Mouse (Mus musculus): ENCODE results near the gene Hand2. TPM values are rescaled to one million over a fixed set of nuclear protein-coding genes. Genes with fewer than 3 reads are reported as not detected.

Gene Hand2
- not detected in 2 replicates for total RNA-seq (2012; rRNA removed)
- not detected for polyA plus RNA-seq (2012; ENCODE audit: insufficient read depth in 1 of 2, insufficient read length in 2 of 2, low read depth in 1 of 2, low replicate concordance in 2 of 2, missing spikeins in 1 of 2)

GRCm38 (mm10) chr8:57320851-57321743 lies at the start of gene Hand2:
Hand2 (plus strand) TSS chr8:57320983.
- DNase-seq (ENCODE audit: low read depth, low spot score) = no peak
- Histone ChIP-seq H3K4me3 (ENCODE audit: control insufficient read depth in 1 of 2, insufficient read depth in 1 of 2, low read depth in 2 of 2, low read length in 2 of 2) (no peak within 1 kb of the TSS), H3K36me3 (ENCODE audit: control insufficient read depth in 1 of 2, insufficient read depth in 2 of 2, low read length in 2 of 2) (no peaks in the 10 kb centered on the region), H3K4me1 (ENCODE audit: control insufficient read depth in 1 of 2, insufficient read depth in 2 of 2, low read length in 2 of 2) (no peaks in the 10 kb centered on the region), H3K9me3 (replicated peaks; ENCODE audit: insufficient read depth, low read length) (no peaks in the 10 kb centered on the region), H3K27me3 (ENCODE audit: control insufficient read depth in 1 of 2, insufficient read depth in 2 of 2, low read length in 2 of 2) (no peaks in the 10 kb centered on the region), H3K79me2 (ENCODE audit: control insufficient read depth, insufficient read depth, low read length, poor library complexity) (no peaks in the 10 kb centered on the region), H3K9ac (ENCODE audit: control insufficient read depth, low read depth, low read length, poor library complexity, severe bottlenecking) (no peak within 1 kb of the TSS), H3K27ac (ENCODE audit: control insufficient read depth, low read depth, low read length) (no peak within 1 kb of the TSS)
- TF ChIP-seq CHD1 (IDR thresholded peaks at IDR 0.05; ENCODE audit: low read depth, low read length) (no peak), MYB (IDR thresholded peaks at IDR 0.05; ENCODE audit: low read depth, low read length) (no peak), TAL1 (IDR thresholded peaks at IDR 0.05; ENCODE audit: low read length) (no peak), MYC (IDR thresholded peaks at IDR 0.05; ENCODE audit: low read depth, low read length) (no peak), GABPA (IDR thresholded peaks at IDR 0.05; ENCODE audit: low read depth, low read length) (no peak), MAX (IDR thresholded peaks at IDR 0.05; ENCODE audit: low read length) (no peak), CHD2 (IDR thresholded peaks at IDR 0.05; ENCODE audit: low read length) (no peak), RCOR1 (IDR thresholded peaks at IDR 0.05; ENCODE audit: low read depth, low read length) (no peak), UBTF (IDR thresholded peaks at IDR 0.05; ENCODE audit: borderline replicate concordance, insufficient read depth, low read depth, low read length) (no peak), POLR2AphosphoS2 (IDR thresholded peaks at IDR 0.05; ENCODE audit: low read length) (no peak), NRF1 (IDR thresholded peaks at IDR 0.05; ENCODE audit: insufficient read depth, low read depth, low read length, poor library complexity, severe bottlenecking) (no peak), TCF12 (IDR thresholded peaks at IDR 0.05; ENCODE audit: low read depth, low read length) (no peak), ZKSCAN1 (IDR thresholded peaks at IDR 0.05; ENCODE audit: low read depth, low read length) (no peak)

- no peak for TF ChIP-seq KAT2A (conservative IDR thresholded peaks at IDR 0.05; ENCODE audit: low read depth, low read length)
- no peak for TF ChIP-seq TCF12 (IDR thresholded peaks at IDR 0.05; ENCODE audit: low read depth, low read length)
- no peak for TF ChIP-seq MAX (IDR thresholded peaks at IDR 0.05; ENCODE audit: low read length)
- TF ChIP-seq MEF2A (IDR thresholded peaks at IDR 0.05; ENCODE audit: extremely low read depth, insufficient replicate concordance, low read depth, low read length, poor library complexity, severe bottlenecking) = no peak
- no peak for TF ChIP-seq ETS1 (IDR thresholded peaks at IDR 0.05; ENCODE audit: low read depth, low read length)
- no peak for TF ChIP-seq RAD21 (IDR thresholded peaks at IDR 0.05; ENCODE audit: low read depth, low read length)
- TF ChIP-seq USF1 (IDR thresholded peaks at IDR 0.05; ENCODE audit: low read depth, low read length) = no peak
- TF ChIP-seq TAL1 (IDR thresholded peaks at IDR 0.05; ENCODE audit: low read length) = no peak
- no peaks in the 10 kb centered on the region for H3K9me3 ChIP-seq (replicated peaks; ENCODE audit: insufficient read depth, low read length)
- H3K4me3 ChIP-seq (ENCODE audit: control insufficient read depth in 1 of 2, insufficient read depth in 1 of 2, low read depth in 2 of 2, low read length in 2 of 2) = no peak overlapping the region
- H3K27ac ChIP-seq (ENCODE audit: control insufficient read depth, low read depth, low read length) = no peak overlapping the region
- no peak overlapping the region for H3K9ac ChIP-seq (ENCODE audit: control insufficient read depth, low read depth, low read length, poor library complexity, severe bottlenecking)
- no peak for DNase-seq (ENCODE audit: low read depth, low spot score)
- H3K36me3 ChIP-seq (ENCODE audit: control insufficient read depth in 1 of 2, insufficient read depth in 2 of 2, low read length in 2 of 2) = no peaks in the 10 kb centered on the region
- H3K79me2 ChIP-seq (ENCODE audit: control insufficient read depth, insufficient read depth, low read length, poor library complexity) = no peaks in the 10 kb centered on the region
- H3K4me1 ChIP-seq (ENCODE audit: control insufficient read depth in 1 of 2, insufficient read depth in 2 of 2, low read length in 2 of 2) = no peaks in the 10 kb centered on the region
- no peaks in the 10 kb centered on the region for H3K27me3 ChIP-seq (ENCODE audit: control insufficient read depth in 1 of 2, insufficient read depth in 2 of 2, low read length in 2 of 2)
Observed at GRCm38 (mm10) chr8:57273055-57273454, 47.7 kb upstream of the Hand2 start.
